Mouse (Mus musculus) heart, adult 11 months (tissue): ENCODE data around the gene Capn13.
A peak's percentile ranks its signal among the peaks of the same experiment; 100 is the strongest.
"Not testable (repeated sequence)": the region's sequence is repeated elsewhere in the genome, so short reads cannot be mapped to it uniquely, and the experiment has no call there.

Experiments used
- DNase-seq: peaks from one replicate; pipeline ENCODE4 v3.0.0; 2022

Capn13 gene

DNA sequence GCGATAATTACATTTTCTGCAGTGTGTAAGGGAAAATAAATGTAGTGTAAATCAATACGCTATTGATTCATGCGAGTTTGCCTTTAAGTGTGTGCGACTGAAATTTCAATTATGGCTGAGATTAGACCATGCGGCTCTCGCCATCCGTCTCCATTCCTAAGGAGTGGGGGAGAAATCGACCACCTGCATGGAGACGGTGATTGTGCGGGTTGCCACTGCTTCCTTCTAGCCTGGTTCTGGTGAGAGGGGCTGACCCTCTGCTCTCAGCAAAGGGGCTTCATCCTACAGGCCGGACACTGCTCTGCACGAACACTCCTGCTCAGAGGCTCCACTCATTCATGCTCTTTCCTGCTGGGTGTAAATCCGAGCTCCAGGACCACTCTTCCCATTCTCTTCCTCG is 58.0 kb downstream of the Capn13 start:
- peak; percentile 61 for DNase-seq

DNA sequence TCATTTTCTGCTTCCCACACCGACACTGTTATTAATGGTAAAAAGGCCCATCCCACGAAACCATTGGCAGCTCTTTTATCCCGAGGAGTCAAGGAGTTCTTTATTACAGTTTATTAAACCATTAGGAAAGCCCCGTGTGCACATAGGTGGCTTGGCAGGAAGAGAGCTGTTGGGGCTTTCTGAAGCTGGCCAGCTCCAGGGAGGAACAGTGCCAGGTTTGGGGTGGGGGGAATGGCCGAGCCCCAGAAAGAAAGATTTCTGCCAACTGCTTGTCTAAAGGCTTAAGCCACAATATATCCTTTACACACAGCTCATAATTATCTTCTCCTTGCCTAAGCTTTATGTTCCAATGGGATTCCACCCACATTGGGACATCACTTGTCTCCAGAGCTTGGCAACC is 71.6 kb downstream of the Capn13 start:
- DNase-seq = no peak

DNA sequence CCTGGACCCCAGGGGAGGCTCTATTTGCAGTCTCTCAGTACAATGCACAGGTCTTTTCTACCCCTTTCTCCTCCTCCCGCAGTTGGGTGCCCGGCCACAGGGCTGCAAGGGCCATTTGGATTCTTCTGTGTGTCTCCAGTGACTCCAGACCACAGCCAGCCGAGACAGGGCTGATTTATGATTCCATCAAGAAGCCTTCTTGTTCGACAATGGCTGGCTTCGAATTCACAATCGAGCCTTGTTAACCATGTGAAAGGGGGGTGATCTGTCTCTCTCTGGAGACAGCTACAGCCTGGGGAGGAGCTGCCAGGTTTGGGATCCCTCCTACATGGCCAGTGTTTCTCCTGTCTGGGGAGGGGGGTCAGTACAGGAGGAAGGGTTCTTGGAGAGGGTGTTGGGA is 75.4 kb downstream of the Capn13 start:
- no peak for DNase-seq

DNA sequence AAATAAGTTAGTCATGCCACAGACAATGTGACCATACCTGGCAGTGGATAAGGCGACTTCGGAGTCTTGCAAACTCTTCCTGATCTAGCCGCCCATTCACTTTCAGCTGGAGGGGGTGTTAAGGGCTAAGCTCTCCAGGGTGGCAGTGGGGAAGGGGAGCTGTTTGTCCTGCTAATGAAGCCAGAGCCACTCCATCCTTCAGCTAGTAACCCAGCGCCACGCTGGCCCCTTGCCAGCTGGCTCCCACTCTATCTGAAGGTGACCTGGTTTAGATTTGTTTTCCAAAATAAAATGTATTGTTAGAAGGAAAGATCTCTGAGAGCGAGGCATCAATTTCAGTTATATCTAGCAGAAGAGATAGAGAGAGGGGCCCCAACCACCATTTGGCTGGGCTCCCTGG is 75.9 kb downstream of the Capn13 start:
- no peak for DNase-seq

DNA sequence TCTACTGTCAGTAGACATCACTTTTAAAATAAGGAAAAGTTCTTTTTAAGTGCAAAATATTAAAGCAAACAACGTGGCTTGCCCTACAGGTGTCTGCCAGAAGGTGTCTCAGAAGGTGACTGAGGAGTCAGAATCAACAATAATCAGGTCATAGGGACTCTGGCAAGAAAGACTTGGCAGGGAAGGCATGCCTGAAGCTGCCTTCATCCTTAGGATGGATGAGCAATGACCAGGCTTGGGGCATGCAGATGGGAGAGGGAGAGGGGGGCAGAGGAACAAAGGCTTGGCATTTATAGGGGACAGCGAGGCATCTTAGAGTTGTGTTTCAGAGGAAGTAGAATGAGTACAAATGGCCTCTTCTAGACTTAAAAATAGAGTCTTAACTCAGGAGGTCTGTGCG is 76.7 kb downstream of the Capn13 start:
- no peak for DNase-seq

DNA sequence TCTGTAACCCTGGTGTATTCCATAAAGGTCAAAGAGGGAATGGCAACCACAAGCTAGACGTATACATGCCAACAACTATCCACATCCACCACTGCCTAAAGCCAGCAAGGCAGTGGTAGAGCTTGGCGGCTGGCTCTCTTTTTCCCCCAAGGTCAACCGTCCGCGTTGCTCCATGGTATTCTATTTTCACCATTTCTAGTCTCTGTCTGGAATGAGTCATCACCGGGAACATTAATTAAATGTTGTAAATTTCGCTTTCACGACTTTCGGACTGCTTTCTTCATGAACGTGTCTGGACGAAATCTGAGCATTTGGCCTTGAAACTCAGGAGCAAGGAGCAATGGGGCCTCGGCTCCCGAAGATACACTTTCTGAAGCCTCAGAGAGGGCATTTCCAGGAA is 85.9 kb downstream of the Capn13 start:
- DNase-seq = no peak

DNA sequence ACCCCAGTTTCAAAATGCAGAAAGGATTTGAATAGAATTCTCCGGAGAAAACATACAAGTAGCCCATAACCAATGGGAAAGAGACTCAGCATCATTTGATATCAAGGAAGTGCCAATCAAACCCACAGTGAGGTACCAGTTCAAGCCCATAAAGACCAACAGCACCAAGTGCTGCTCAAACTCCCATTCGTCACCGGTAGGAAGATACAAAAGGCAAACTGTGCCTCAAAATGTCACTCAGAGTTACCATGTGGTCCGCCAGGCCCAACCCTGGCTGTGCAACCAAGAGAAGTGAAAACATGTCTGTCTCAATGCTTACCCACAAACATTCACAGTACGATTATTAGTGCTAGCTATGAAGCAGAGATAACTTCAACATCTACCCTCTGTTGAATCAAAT is 89.2 kb downstream of the Capn13 start:
- peak; percentile 77 for DNase-seq

DNA sequence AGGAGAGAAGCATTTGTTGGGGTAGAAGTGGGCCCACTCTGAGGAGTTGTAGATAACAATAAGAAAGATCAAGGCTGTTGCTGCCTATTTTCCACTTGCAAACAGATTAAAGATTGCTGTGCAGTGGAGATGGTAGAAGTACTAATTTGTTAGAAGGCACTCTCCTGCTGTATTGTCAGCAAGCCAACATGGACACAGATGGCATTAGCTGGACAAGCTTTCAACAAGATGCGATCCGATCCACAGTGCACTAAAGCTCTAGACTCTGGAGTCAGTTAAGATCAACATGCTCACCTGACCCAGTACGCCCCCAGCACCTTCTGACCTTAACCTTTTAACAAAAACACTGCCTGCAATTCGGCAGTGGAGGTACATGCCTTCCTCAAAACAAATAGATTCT is 92.0 kb downstream of the Capn13 start:
- DNase-seq = peak; percentile 30

DNA sequence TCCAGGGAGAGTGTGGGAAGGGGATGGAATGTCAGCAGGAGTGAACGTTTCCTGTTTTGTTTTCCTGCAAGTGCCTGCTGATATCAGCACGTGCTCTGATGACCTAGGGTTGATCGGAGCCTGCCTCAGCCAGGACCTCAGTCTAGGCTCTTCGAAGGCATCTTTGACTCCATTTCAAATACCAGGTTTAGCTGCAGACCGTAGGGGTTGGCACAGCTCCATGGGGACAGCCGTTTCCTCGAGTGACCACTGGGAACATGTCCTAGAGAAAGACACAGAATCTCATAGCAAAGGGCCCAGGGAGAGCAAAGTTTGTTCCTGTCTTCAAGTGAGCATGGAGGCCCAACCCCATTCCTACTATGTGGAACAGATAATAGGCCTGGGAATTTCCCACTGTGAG is 94.0 kb downstream of the Capn13 start:
- peak; percentile 72 for DNase-seq

DNA sequence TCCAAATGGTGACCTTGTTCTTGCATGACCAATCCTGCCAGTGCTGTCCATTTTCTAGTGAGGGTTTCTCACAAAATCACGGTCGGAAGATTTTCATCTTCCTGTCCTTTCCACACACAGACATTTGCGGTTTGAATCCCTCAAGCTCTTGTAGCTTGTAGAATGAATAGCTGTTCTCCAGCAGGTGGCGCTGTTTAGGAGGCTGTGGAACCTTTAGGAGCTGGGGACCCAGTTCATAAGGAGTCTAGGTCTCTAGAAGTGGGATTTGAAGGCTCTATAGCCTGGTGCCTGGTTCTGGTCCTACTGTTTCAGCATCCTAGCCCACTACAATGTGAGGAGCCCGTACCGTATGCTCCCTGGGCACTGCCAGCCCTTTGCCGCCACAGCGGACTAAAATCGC is 95.0 kb downstream of the Capn13 start:
- DNase-seq = peak; percentile 49

DNA sequence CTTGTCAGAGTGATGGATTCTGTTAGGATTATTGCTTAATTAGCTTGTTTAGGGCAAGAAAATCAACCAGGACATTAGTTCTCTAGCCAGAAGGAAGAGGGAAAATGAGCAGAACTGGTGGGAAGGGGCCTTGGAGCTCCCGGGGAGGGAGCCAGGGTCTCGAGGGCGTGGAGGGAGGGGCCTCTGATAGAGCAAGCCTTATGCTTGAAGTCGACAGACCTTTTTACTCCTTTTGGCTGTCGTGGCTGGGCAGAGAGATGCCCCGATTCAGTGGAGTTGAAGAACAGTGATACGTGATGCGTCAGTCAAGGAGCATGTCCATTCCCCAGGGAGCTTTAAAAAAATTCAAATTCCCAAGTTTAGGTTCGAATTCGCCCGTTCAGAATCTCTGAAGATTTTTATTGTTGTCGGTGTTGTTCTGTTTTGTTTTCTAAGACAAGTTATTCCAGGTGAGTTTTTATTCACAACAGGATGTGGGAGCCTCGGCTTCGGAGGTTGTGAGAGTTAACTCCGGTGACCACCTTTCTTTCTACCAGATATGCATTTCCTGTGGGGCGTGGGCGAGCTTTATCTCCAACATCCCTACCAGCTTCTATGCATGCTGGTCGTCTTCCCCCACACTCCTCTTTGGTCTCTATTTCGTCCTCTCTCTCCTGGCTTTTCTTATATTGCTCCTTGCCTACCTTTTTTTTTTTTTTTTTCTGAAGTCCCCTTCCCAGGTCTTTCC is 96.4 kb downstream of the Capn13 start:
- peak; percentile 74 for DNase-seq

DNA sequence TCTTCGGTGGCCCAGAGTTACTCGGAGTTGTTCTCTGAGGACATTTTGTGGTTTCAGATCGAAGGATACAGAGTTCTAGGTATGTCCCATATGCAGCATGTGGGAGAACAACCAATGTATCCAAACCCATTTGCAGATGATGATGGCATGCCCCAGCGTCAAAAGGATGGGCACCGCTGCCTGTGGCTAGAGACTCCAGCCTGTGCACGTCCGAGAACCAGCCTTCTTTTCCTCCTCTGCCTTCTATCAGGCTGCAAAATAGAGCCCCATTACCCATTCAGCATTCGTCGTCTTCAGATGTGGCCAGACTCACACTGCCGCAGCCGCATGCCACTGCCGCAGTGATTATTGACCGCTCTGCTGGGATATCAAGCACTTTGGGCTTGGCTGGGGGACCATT is 97.0 kb downstream of the Capn13 start:
- DNase-seq = peak; percentile 52

DNA sequence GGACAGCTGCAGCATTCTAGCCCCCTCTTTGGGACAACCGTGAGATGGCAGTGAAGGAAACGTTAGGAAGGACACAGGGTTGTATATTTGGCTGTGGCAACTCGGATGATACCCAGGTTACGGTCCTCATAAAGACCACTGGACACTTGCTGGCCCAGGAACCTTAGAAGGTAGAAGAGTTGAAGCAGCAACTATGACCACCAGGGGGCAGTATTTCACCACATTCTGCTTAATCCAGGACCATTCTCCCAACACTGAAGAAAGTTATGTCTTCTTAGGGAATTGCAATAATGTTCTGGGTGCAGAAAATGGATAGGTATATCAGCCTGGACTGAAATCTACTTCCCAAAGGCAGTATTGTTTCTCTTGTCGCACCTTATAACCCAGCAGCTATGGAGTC is 97.4 kb downstream of the Capn13 start:
- peak; percentile 78 for DNase-seq

DNA sequence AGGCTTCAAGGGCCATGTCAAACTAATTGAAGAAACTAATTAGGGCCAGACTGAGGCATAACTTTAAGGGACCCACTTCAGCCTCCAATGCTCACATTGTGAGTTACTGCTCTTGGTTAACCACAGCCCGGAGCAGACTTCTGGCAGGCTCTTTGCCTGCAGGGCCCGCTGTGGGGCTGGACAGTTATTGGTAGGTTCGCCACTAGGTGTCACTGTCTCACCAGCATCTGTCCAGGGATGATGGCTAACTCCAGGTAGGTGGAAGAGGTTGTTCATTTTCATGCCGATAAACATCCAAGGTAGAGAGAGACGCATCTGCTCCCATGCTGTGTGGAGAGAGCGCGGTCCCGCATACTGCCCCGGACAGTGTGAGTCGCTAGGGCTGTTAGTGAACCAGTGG is 98.6 kb downstream of the Capn13 start:
- peak; percentile 96 for DNase-seq

DNA sequence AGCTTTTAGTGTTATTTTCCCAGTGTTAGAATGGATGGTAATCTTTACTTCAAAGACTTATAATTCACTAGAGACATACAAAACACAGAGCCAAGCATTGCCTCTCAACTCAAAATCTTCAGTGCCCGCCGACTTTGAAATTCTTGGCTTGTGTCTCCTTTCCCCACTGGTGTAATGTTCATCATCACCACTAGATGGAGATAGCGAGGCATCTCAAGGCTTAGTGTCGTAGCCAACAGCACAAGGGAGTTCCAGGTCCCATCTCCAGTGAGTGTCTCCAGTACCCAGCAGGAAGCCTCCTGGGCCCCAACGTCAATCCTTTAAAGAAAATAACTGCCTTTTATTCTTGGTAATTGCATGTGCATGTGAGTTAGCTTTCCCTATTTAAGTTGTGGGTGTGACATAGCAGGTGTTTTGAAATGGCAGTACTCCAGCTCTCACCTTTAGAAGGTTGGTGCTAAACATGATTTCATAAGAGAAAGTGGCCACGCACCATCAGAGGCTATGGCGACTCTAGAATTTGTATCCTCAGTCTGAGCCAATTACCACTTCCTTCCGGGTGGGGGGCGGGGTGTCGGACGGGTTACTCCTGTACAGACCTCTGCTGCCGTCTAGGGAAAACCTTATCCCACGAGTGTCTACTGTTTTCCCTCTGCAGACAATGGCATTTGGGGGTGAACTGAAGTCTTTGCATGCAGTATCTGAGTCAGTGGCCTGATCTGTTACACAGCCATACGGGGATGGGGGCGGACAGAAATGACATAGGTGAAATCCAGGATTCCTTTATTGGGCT is 99.2 kb downstream of the Capn13 start:
- peak; percentile 89 for DNase-seq

DNA sequence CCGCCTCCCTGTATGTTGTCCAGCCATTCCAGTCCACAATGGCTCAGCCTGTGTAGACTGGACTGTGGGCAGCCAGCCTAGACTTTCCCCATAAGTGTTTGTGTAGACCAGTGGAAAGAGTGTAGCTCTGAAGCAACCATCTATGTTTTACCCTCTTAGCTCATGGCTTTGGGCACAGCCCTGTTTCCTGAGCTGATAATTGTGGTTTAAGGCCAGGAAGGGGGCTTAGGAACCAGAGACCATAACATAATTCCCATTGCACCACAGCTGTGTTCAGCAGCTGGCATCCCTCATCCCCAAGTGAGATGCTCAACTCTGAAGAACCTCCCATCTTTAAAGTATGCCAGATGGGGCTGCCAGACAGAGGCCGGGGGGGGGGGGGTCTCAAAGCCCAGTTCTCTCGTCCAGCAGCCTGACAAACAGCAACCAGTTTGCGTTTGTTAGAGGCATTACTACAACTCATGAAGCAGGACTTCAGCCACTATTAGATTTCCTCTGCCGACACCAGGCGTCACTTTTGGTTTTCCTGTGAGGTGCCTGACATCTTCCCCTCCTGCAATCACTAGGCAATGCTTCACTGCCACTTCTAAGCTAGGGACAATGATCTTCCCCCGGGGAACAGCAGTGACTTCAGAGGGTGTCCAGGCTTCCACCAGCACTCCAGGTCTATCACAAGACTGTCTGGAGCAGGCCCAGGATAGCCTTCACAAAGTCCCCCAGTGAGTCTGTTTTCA is 100.4 kb downstream of the Capn13 start:
- DNase-seq = peak; percentile 87

DNA sequence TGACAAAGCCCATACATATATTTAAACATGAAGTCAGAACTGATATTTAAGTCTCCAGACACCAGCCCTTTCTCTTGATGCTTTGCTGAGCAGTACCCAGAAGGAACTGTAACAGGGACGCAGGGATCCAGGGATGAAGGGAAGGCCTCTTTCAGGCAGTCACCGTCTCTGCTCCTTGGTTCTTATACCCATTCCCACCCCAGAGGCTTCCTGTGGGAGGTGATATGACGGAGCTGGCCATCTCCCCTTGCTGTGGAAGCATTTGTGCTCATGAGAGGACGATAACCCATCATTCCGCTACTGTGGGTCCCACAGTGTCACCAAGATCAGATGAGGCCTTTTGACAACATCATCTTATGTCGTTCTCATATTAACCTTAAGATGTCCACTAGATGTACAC is 101.7 kb downstream of the Capn13 start:
- DNase-seq = peak; percentile 54

DNA sequence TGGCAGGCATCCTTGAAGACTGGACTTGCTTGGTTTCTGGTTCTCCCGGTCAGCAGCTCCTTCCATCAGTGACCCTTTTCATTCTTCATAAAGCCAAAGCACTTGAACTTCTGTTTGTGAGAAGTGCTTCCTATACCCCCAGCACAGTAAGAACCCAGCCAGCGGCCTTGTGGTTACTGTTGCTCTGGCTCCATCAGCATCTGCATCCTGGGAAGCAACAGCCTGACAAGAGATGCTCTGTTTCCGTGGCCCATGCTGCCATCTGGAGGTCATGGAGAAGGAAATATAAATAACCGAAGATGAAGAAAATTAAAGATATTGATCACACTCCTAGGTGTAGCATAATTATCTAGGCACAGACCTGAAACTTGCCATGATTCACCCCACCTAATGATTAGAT is 103.8 kb downstream of the Capn13 start:
- peak; percentile 89 for DNase-seq

DNA sequence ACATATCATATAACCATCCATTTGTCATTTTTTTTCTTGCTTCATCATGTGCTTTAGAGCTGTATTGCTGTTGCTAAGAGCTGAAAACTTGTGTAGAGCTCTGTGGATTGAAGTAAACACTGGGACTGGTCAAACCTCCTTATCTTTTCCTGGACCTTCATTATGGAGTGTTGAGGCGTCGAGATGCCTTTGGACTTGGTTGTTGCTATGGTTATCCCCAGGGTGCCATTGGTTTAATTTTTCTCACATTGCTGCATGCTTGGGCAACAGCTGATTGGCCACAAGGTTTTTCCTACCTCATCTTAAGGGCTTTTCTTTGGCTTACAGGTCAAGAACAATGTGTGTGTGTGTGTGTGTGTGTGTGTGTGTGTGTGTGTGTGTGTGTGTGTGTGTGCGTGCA is 107.4 kb downstream of the Capn13 start:
- peak; percentile 10 for DNase-seq

DNA sequence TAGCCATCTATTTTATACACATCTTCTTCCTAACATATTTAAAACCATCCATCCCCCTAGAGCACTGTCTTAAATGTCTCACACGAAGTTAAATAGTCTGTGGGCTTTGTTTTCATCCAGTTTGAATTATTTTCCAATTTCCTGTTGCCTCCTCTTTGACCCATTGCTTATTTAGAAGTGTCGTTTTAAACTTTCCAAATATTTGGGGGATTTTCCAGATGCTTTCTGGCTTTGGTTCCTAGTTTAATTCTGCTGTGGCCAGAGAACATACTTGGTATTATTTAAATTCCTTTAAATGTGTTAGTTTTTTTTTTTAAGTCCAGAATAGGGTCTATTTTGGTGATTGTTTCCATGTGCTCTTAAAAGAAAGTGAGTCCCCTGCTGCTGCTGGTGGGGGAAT is 116.4 kb downstream of the Capn13 start:
- no peak for DNase-seq

DNA sequence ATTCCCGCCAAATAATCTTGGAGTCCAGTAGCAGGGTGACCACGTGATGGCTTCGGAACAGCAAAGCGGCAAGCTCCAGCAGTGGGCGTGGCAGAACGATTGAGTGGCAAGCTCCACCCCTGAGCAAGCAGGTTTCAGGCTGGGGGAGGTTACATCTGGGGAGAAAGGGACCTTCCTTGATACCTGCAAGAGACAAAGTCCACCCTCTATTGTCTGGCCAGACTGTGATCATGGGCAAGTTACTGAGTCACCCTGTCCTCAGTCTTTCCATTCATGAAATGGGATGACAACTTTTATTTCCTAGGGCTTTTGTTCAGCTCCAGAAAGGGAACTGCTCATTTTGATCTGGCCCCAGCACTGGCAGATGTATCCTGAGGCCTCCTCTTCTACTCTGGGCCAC is 118.0 kb downstream of the Capn13 start:
- DNase-seq = not testable (repeated sequence)

DNA sequence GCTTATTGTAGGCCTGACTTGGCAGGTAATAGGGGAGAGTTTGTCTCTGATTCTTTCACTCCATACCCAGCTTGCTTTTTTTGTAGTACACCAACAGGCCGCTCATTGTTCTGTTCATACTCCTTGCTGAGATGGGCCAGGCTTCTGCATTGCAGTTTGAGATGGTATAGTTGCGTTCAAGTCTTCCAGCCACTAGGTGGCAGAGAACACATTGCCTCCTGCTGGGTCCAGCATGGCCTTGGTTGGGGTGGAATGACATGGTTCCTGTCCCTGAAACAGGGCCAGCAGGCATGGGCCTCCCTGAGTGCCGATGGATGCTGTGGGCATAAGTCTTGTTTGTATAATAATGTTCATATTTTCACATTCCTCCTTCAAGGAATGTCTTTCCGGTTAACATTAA is 122.9 kb downstream of the Capn13 start:
- peak; percentile 68 for DNase-seq

DNA sequence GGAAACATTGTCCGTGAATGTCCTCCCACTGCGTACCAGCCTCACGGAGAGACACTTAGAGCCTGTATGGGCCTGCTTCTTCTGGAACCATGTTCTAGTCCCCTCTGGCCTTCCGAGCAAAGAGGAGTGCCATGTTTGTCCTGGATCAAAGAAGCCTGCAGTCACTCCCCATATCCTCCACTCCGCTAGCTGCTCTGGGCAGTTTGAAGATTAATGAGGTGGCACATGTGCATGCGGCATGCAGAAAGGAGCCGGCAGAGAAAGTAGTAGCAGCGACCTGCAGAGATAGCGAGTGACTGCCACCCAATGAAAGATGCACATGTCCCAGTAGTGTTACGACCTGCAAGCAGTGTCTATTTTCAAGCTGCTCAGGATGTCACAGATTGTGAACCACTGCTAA is 125.6 kb downstream of the Capn13 start:
- peak; percentile 78 for DNase-seq

DNA sequence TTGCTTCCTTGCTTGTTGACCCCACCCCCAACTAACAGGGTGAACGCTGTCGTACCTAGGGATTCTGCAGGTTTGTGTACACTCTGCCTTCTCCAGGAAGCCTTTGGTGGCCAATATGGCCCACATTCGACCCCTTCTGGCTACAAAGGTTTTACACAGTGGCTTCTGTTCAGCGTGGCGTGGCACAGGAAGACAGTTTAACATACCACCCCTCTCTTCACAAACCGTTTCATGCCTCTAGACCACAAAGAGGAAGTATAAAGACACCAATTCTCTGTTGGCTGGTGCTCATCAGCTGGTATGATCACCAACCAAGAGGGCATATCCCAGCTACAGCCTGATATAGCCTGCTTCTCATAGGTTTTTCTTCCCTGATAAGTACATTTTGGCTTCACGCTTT is 126.9 kb downstream of the Capn13 start:
- peak; percentile 80 for DNase-seq
